Mouse (Mus musculus) lung, postnatal 10 days (tissue): ENCODE data around the gene H2al1a.
"Not testable (repeated sequence)": the region's sequence is repeated elsewhere in the genome, so short reads cannot be mapped to it uniquely, and the experiment has no call there.

ENCODE experiments used
- DNase-seq: peaks from one replicate; pipeline ENCODE4 v3.0.0; 2021

The H2al1a gene

GRCm38 (mm10) chrX:11298957-11299356, at the start of gene H2al1a:
H2al1a (plus strand) TSS chrX:11299257.
- DNase-seq: not testable (repeated sequence)

- DNase-seq: no peak
Observed at GRCm38 (mm10) chrX:11250155-11250554, 48.9 kb upstream of the H2al1a start.

- peak; percentile 27 for DNase-seq
Observed at GRCm38 (mm10) chrX:11254062-11254461, 45.0 kb upstream of the H2al1a start.

- peak; percentile 40 for DNase-seq
Observed at GRCm38 (mm10) chrX:11254521-11255207, 44.4 kb upstream of the H2al1a start.

- no peak for DNase-seq
Observed at GRCm38 (mm10) chrX:11255564-11256360, 43.3 kb upstream of the H2al1a start.

- no peak for DNase-seq
Observed at GRCm38 (mm10) chrX:11264918-11265317, 34.1 kb upstream of the H2al1a start.

- peak; percentile 47 for DNase-seq
Observed at GRCm38 (mm10) chrX:11267791-11268190, 31.3 kb upstream of the H2al1a start.

GRCm38 (mm10) chrX:11269074-11269473, 30.0 kb upstream of the H2al1a start:
- DNase-seq: no peak

- DNase-seq: no peak
Observed at GRCm38 (mm10) chrX:11273190-11273589, 25.9 kb upstream of the H2al1a start.

GRCm38 (mm10) chrX:11277083-11277482, 22.0 kb upstream of the H2al1a start:
- no peak for DNase-seq

- DNase-seq: no peak
Observed at GRCm38 (mm10) chrX:11280741-11281140, 18.3 kb upstream of the H2al1a start.

- DNase-seq: peak; percentile 63
Observed at GRCm38 (mm10) chrX:11288306-11288882, 10.7 kb upstream of the H2al1a start.

GRCm38 (mm10) chrX:11289244-11289643, 9.8 kb upstream of the H2al1a start:
- DNase-seq: no peak

GRCm38 (mm10) chrX:11302132-11302531, 3.1 kb downstream of the H2al1a start, which contains the start of gene H2al1b:
H2al1b (plus strand) TSS chrX:11302432.
- not testable (repeated sequence) for DNase-seq

GRCm38 (mm10) chrX:11305355-11305754, 6.3 kb downstream of the H2al1a start, which contains the start of gene H2al1c:
H2al1c (plus strand) TSS chrX:11305655.
- not testable (repeated sequence) for DNase-seq

GRCm38 (mm10) chrX:11308524-11308923, 9.5 kb downstream of the H2al1a start, which contains the start of gene H2al1d:
H2al1d (plus strand) TSS chrX:11308824.
- not testable (repeated sequence) for DNase-seq

- not testable (repeated sequence) for DNase-seq
Observed at GRCm38 (mm10) chrX:11311634-11312033, 12.6 kb downstream of the H2al1a start, which contains the start of gene H2al1e. H2al1e (plus strand) TSS chrX:11311934.

- not testable (repeated sequence) for DNase-seq
Observed at GRCm38 (mm10) chrX:11314858-11315257, 15.8 kb downstream of the H2al1a start, which contains the start of gene H2al1f. H2al1f (plus strand) TSS chrX:11315158.

GRCm38 (mm10) chrX:11317956-11318355, 18.9 kb downstream of the H2al1a start, which contains the start of gene H2al1g:
H2al1g (plus strand) TSS chrX:11318256.
- DNase-seq: not testable (repeated sequence)

GRCm38 (mm10) chrX:11321192-11321591, 22.1 kb downstream of the H2al1a start, which contains the start of gene H2al1h:
H2al1h (plus strand) TSS chrX:11321492.
- not testable (repeated sequence) for DNase-seq

GRCm38 (mm10) chrX:11324359-11324758, 25.3 kb downstream of the H2al1a start, which contains the start of gene H2al1i:
H2al1i (plus strand) TSS chrX:11324659.
- DNase-seq: not testable (repeated sequence)

- DNase-seq: not testable (repeated sequence)
Observed at GRCm38 (mm10) chrX:11327522-11327921, 28.5 kb downstream of the H2al1a start, which contains the start of gene H2al1j. H2al1j (plus strand) TSS chrX:11327822.

GRCm38 (mm10) chrX:11345762-11346161, 46.7 kb downstream of the H2al1a start:
- DNase-seq: peak; percentile 14
